Mouse (Mus musculus): ENCODE measurements around the gene Gpcpd1. TPM values are rescaled to one million over a fixed set of nuclear protein-coding genes. Genes with fewer than 3 reads are reported as not detected.
"Not testable (repeated sequence)": the region's sequence is repeated elsewhere in the genome, so short reads cannot be mapped to it uniquely, and the experiment has no call there.

Gpcpd1 gene
- polyA plus RNA-seq, 1 experiment from 2014 or later, result 28.8 TPM

DNA sequence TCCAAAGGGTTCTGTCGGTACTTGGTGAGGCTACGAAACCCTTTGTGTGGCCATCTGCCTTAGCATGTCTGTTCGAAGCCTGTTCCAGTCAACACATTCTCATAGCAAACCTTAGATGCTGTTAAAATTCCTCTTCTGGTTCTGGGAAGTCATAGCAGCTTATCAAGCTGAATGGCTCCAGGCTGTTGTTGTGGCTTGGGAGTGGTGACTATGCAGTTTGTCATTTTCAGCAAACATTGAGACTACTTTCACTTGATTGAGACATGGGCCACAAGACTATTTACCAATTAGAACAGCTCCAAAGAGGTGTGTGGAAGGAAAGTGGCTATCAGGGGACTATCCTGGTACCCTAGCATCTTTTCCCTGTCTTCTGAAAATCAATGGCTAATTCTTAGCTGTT, 4.6 kb upstream of the Gpcpd1 start:
- no peak for ATAC-seq (replicated peaks; ENCODE audit: extremely low read depth, insufficient read depth, low FRiP score)
- H3K4me2 ChIP-seq (ENCODE audit: low read depth, low read length), result no peak overlapping the region
- H3K27me3 ChIP-seq (ENCODE audit: control insufficient read depth, insufficient read depth, low read length), result no peaks in the 10 kb centered on the region
- WGBS, result 74% methylated on average over 3 of the region's 3 CpGs
- no peaks in the 10 kb centered on the region for H3K4me1 ChIP-seq (ENCODE audit: control insufficient read depth, insufficient read depth, low read length)
- H3K9ac ChIP-seq (ENCODE audit: low read length), result no peak overlapping the region
- no peaks in the 10 kb centered on the region for H3K36me3 ChIP-seq (ENCODE audit: control insufficient read depth, insufficient read depth)
- no peak overlapping the region for H3K27ac ChIP-seq (ENCODE audit: low read length)
- no peak overlapping the region for H3K4me3 ChIP-seq (ENCODE audit: low read length)
- H3K9me3 ChIP-seq (replicated peaks; ENCODE audit: control insufficient read depth, low read length), result no peaks in the 10 kb centered on the region

DNA sequence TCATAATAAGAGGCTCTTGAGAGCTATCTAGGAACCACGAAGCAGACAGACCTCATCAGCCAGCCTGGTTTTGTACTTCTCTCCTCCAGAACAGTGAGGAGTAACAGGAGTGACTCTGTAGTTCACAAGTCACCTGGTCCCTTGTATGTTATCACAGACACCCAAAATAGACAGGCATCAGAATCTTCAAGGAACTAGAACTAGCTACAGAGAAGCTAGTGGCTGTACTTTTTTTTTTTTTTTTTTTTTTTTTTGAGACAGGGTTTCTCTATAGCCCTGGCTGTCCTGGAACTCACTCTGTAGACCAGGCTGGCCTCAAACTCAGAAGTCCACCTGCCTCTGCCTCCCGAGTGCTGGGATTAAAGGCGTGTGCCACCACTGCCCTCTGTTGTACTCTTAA, 4.0 kb upstream of the Gpcpd1 start:
- not testable (repeated sequence) for H3K4me2 ChIP-seq (ENCODE audit: low read depth, low read length); H3K27me3 ChIP-seq (ENCODE audit: control insufficient read depth, insufficient read depth, low read length); H3K9ac ChIP-seq (ENCODE audit: low read length); H3K27ac ChIP-seq (ENCODE audit: low read length); H3K9me3 ChIP-seq (replicated peaks; ENCODE audit: control insufficient read depth, low read length); H3K36me3 ChIP-seq (ENCODE audit: control insufficient read depth, insufficient read depth); H3K4me3 ChIP-seq (ENCODE audit: low read length); H3K4me1 ChIP-seq (ENCODE audit: control insufficient read depth, insufficient read depth, low read length); ATAC-seq (replicated peaks; ENCODE audit: extremely low read depth, insufficient read depth, low FRiP score)
- 61% methylated on average over 3 of the region's 3 CpGs for WGBS

DNA sequence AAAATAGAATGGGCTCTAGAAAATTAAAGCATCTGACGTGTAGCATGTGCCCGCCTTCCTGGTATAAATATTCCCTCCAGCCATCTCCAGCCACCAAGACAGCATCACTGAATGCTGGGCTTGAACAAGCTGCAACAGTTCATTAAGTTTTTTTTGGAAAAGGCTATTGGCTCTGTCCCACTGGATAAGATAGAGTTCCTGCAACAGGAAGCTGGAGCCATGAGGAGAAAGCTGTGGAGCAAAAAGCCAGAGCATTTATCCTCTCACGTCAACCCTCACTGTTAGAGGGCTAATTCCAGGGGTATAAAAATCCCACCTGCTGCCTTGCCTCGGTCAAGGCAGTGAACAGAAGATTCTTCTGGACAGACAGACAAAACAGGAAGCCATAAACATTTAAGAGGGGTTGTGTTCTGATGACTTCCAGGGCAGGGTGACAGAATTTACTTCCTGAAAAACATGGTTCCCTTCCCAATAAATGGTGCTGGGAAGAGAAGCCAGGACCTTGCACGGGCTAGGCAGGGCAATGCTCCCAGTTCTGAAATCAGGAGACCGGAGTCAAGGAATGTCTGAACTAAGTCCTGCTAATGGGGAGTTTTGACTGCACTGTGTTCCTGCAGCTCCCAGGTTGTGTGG, 2.5 kb upstream of the Gpcpd1 start:
- H3K27ac ChIP-seq (ENCODE audit: low read length), result peak overlapping the region; percentile 80
- 50% methylated on average over 6 of the region's 6 CpGs for WGBS
- no peaks in the 10 kb centered on the region for H3K4me1 ChIP-seq (ENCODE audit: control insufficient read depth, insufficient read depth, low read length)
- no peak overlapping the region for H3K4me3 ChIP-seq (ENCODE audit: low read length)
- no peak overlapping the region for H3K9ac ChIP-seq (ENCODE audit: low read length)
- no peak overlapping the region for H3K4me2 ChIP-seq (ENCODE audit: low read depth, low read length)
- no peaks in the 10 kb centered on the region for H3K27me3 ChIP-seq (ENCODE audit: control insufficient read depth, insufficient read depth, low read length)
- no peaks in the 10 kb centered on the region for H3K36me3 ChIP-seq (ENCODE audit: control insufficient read depth, insufficient read depth)
- peak; percentile 73 for ATAC-seq (replicated peaks; ENCODE audit: extremely low read depth, insufficient read depth, low FRiP score)
- H3K9me3 ChIP-seq (replicated peaks; ENCODE audit: control insufficient read depth, low read length), result no peaks in the 10 kb centered on the region

DNA sequence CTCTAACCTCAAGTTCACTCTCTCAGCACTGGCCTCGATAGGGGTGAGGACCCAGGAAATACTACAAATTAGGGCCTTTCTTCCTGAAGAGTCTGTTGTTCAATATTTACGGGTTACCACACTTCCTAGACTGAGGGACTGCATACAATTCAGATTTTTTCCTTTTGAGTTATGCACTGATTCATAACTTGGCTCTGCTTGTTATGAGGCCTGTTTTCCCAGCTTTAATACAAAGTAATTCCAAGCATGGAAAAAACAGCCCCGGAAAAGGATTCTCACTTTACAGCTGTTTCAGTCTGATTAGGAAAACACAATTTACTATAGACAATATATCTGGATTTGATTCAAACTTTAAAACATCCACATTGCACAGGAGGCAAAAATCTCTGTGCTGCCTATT, 1.5 kb downstream of the Gpcpd1 start:
- no peak overlapping the region for H3K9ac ChIP-seq (ENCODE audit: low read length)
- H3K4me2 ChIP-seq (ENCODE audit: low read depth, low read length), result no peak overlapping the region
- no peaks in the 10 kb centered on the region for H3K9me3 ChIP-seq (replicated peaks; ENCODE audit: control insufficient read depth, low read length)
- peaks cover 26% of the 10 kb centered on the region for H3K4me1 ChIP-seq (ENCODE audit: control insufficient read depth, insufficient read depth, low read length)
- ATAC-seq (replicated peaks; ENCODE audit: extremely low read depth, insufficient read depth, low FRiP score), result no peak
- H3K4me3 ChIP-seq (ENCODE audit: low read length), result no peak overlapping the region
- H3K27ac ChIP-seq (ENCODE audit: low read length), result peak overlapping the region; percentile 64; the same call in 1 of the 2 replicates
- 44% methylated on average over 3 of the region's 3 CpGs for WGBS
- H3K27me3 ChIP-seq (ENCODE audit: control insufficient read depth, insufficient read depth, low read length), result no peaks in the 10 kb centered on the region
- no peaks in the 10 kb centered on the region for H3K36me3 ChIP-seq (ENCODE audit: control insufficient read depth, insufficient read depth)

DNA sequence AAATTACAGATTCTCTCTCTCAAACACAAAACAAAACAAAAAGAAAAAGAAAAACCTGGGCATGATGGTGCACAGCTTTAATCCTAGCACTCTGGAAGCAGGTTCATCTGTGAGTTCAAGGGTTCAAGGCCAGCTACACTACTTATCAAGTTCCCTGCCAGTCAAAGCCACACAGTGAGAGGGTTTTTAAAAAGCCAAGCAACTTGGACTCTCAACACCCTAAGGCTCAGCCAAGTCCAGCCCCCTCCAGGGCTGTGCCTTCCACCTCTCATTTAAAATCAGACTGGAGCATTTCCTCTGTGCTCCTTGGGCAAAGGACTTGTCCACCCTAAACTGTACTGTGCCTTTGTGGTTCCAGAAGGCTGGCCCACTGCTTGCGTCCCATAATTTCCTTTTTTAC, 3.3 kb downstream of the Gpcpd1 start:
- Histone ChIP-seq H3K4me2 (ENCODE audit: low read depth, low read length) (no peak overlapping the region), H3K27me3 (ENCODE audit: control insufficient read depth, insufficient read depth, low read length) (no peaks in the 10 kb centered on the region), H3K9me3 (replicated peaks; ENCODE audit: control insufficient read depth, low read length) (no peaks in the 10 kb centered on the region), H3K4me3 (ENCODE audit: low read length) (no peak overlapping the region), H3K27ac (ENCODE audit: low read length) (peak overlapping the region; percentile 37; the same call in 1 of the 2 replicates), H3K4me1 (ENCODE audit: control insufficient read depth, insufficient read depth, low read length) (peaks cover 26% of the 10 kb centered on the region), H3K9ac (ENCODE audit: low read length) (0 out of 2 replicates have a peak overlapping the region, but pooled peaks have one; percentile 27), H3K36me3 (ENCODE audit: control insufficient read depth, insufficient read depth) (no peaks in the 10 kb centered on the region)
- 56% methylated on average over 1 of the region's 1 CpGs for WGBS
- peak; percentile 54; the same call in 1 of the 2 replicates for ATAC-seq (replicated peaks; ENCODE audit: extremely low read depth, insufficient read depth, low FRiP score)

DNA sequence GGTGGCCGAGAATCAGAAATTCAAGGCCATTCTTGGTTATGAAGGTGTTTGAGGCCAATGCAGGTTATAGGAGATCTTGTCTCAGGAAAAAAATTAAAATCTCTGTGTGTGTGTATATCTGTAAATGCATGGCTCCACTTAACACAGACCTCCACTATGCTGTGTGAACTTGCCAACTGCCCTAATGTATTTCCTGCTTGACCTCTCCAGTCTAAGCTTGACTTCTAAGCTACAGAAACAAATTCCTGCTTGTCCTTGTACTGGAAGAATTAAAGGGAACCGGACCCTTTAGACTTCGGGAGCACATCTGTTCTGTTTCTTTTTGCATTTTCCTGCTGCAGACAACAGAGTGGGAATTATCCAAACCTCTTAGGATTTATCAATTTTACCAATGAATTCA, 4.4 kb downstream of the Gpcpd1 start:
- H3K4me1 ChIP-seq (ENCODE audit: control insufficient read depth, insufficient read depth, low read length), result peaks cover 26% of the 10 kb centered on the region
- H3K27ac ChIP-seq (ENCODE audit: low read length), result peak overlapping the region; percentile 46
- H3K27me3 ChIP-seq (ENCODE audit: control insufficient read depth, insufficient read depth, low read length), result no peaks in the 10 kb centered on the region
- H3K4me2 ChIP-seq (ENCODE audit: low read depth, low read length), result no peak overlapping the region
- no peak overlapping the region for H3K9ac ChIP-seq (ENCODE audit: low read length)
- no peaks in the 10 kb centered on the region for H3K9me3 ChIP-seq (replicated peaks; ENCODE audit: control insufficient read depth, low read length)
- H3K4me3 ChIP-seq (ENCODE audit: low read length), result no peak overlapping the region
- H3K36me3 ChIP-seq (ENCODE audit: control insufficient read depth, insufficient read depth), result no peaks in the 10 kb centered on the region
- no peak for ATAC-seq (replicated peaks; ENCODE audit: extremely low read depth, insufficient read depth, low FRiP score)
- 61% methylated on average over 3 of the region's 3 CpGs for WGBS

DNA sequence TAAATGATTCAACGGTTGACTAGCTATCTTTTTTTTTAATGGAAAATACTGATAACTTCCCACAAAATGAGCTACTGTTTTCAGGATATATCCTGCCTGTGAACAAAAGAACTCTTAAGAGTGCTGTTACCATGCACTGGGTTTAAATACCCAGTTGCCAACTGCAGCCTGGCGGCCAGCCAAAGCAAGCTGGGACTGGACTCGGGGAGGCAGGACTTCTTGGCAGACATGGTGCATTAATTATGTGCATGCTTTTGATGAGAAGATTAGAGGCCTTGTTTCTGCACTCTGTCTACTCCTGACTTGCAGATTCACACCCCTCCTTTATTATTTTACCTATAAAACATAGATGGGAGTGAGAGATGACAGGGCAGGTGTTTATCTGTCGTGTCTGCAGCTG, 5.3 kb downstream of the Gpcpd1 start:
- no peaks in the 10 kb centered on the region for H3K9me3 ChIP-seq (replicated peaks; ENCODE audit: control insufficient read depth, low read length)
- H3K36me3 ChIP-seq (ENCODE audit: control insufficient read depth, insufficient read depth), result no peaks in the 10 kb centered on the region
- H3K4me3 ChIP-seq (ENCODE audit: low read length), result no peak overlapping the region
- ATAC-seq (replicated peaks; ENCODE audit: extremely low read depth, insufficient read depth, low FRiP score), result no peak
- WGBS, result 30% methylated on average over 4 of the region's 4 CpGs
- no peak overlapping the region for H3K9ac ChIP-seq (ENCODE audit: low read length)
- no peaks in the 10 kb centered on the region for H3K27me3 ChIP-seq (ENCODE audit: control insufficient read depth, insufficient read depth, low read length)
- peaks cover 26% of the 10 kb centered on the region for H3K4me1 ChIP-seq (ENCODE audit: control insufficient read depth, insufficient read depth, low read length)
- no peak overlapping the region for H3K4me2 ChIP-seq (ENCODE audit: low read depth, low read length)
- H3K27ac ChIP-seq (ENCODE audit: low read length), result peak overlapping the region; percentile 76

DNA sequence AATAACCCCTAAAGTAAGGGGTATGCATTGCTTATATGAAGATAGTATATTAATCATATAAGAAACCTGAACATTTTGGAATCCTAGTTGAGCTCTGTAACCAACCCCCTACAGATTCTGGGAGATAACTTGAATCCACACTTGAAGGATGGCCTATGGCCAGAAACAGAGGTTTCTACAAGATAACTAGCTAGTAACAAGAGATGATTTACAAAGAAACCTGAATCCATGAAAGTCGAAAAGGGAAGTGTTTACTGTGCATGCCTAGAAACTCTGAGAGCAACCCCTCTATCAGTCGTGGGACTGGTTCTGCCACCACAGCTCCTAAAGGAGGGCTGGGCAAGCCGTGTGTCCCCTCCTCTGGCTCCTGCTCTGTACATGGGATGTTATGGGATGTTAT, 7.8 kb downstream of the Gpcpd1 start:
- no peaks in the 10 kb centered on the region for H3K9me3 ChIP-seq (replicated peaks; ENCODE audit: control insufficient read depth, low read length)
- no peaks in the 10 kb centered on the region for H3K36me3 ChIP-seq (ENCODE audit: control insufficient read depth, insufficient read depth)
- no peak for ATAC-seq (replicated peaks; ENCODE audit: extremely low read depth, insufficient read depth, low FRiP score)
- no peak overlapping the region for H3K9ac ChIP-seq (ENCODE audit: low read length)
- no peak overlapping the region for H3K4me2 ChIP-seq (ENCODE audit: low read depth, low read length)
- 72% methylated on average over 3 of the region's 3 CpGs for WGBS
- H3K4me3 ChIP-seq (ENCODE audit: low read length), result no peak overlapping the region
- H3K27ac ChIP-seq (ENCODE audit: low read length), result no peak overlapping the region
- H3K27me3 ChIP-seq (ENCODE audit: control insufficient read depth, insufficient read depth, low read length), result no peaks in the 10 kb centered on the region
- peaks cover 45% of the 10 kb centered on the region for H3K4me1 ChIP-seq (ENCODE audit: control insufficient read depth, insufficient read depth, low read length)

DNA sequence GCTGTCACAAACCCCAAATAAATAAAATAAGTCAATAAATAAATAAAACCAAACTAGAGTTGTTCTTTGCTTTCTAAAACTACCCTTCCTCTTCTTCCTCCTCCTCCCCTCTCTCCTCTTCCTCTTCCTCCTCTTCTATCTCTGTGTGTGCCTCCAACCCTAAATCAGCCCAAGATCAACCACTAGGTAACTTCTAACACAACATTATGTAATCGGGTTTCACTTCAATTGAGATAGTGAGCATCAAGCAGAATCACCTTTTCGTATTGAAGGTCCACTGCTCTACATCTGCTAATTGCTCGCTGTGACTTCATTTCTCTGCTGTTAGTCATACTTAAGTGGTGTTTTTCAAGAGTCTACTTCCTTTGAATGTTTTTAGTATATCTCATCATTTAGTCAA, 8.8 kb downstream of the Gpcpd1 start:
- 93% methylated on average over 3 of the region's 3 CpGs for WGBS
- ATAC-seq (replicated peaks; ENCODE audit: extremely low read depth, insufficient read depth, low FRiP score), result no peak
- Histone ChIP-seq H3K27me3 (ENCODE audit: control insufficient read depth, insufficient read depth, low read length) (no peaks in the 10 kb centered on the region), H3K4me1 (ENCODE audit: control insufficient read depth, insufficient read depth, low read length) (peaks cover 38% of the 10 kb centered on the region), H3K4me3 (ENCODE audit: low read length) (no peak overlapping the region), H3K9ac (ENCODE audit: low read length) (no peak overlapping the region), H3K4me2 (ENCODE audit: low read depth, low read length) (no peak overlapping the region), H3K36me3 (ENCODE audit: control insufficient read depth, insufficient read depth) (no peaks in the 10 kb centered on the region), H3K27ac (ENCODE audit: low read length) (peak overlapping the region; percentile 98), H3K9me3 (replicated peaks; ENCODE audit: control insufficient read depth, low read length) (no peaks in the 10 kb centered on the region)

All from heart, embryonic 16.5 days (tissue).